Mouse (Mus musculus) cerebellum, adult 2 months (tissue): ENCODE data around the gene Olfr356.

ENCODE experiments used
- CTCF ChIP-seq: fragments of 200-500 bp; IDR thresholded peaks from 2 replicates; pipeline ENCODE4 v1.5.1; 2011; ENCODE audit warnings: low read depth, mild to moderate bottlenecking, control low read depth, low read length, moderate library complexity, borderline replicate concordance; ENCODE audit not compliant: insufficient read depth
- POLR2A ChIP-seq: fragments of 200-500 bp; IDR thresholded peaks from 2 replicates; pipeline ENCODE4 v1.6.1; 2011; ENCODE audit warnings: low read length, control low read depth, borderline replicate concordance; ENCODE audit not compliant: insufficient read depth

DNA sequence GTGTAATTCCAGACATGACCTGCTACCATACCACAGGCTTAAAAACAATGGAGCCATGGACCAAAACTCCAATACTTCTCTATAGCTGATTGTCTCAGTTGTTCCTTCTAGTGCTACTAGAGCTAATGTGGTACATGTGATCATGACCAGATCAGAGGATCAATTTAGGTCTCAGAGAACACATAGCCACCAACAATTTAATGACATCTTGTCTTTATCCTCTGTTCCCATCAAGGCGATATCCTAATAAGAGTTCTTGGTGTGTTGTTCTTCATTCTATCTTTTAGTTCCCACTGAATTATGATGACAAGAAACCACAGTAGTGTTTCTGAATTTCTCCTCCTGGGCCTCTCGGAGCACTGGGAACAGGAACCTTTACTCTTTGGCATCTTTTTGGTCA is at the start of gene Olfr356:
- TF ChIP-seq POLR2A (no peak), CTCF (no peak)
